In the genomic region with DNA sequence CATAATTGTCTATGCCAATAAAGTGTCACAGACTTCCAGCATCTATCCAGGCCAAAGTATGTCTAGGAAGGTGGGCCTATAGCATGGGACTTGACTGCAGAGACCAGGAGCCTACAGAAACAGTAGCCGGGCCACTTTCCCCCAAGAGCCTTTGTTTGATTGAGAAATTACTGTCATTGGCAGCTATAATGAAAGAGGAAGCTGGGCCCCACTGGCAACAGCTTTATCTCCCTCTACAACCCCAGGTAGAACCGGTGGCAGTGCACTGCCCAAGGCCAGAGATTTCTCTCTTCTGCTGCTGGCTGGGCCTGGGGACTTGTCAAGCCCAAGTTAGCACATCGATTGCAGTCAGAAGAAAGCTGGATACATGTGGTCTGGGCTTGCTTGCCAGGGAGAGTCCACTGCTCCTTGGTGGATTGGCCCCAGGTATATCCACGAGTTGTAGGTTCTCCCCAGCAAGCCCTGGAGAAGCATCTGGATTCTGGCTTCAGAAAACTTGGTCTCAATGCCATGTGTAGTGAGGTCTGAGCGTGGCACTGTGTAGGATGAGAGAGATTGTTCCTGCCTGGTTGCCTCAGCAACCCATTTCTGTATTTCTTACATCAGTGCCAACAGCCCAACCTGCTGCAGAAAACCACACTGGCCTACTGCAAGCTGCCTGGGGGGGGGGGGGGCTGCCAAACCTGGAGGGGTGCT, we compare ENCODE assay signal across 13 mouse cellular contexts. TPM values are rescaled to one million over a fixed set of nuclear protein-coding genes. Genes with fewer than 3 reads are reported as not detected.
DNase-seq lines count a peak whose midpoint lies in the region; ATAC-seq and TF ChIP-seq lines count a peak whose summit lies in the region.
"Had no signal": no experiment of that assay in that cellular context is flagged by ENCODE, and none has a peak within 500 bp of the region (broad histone marks: within the 10 kb centered on the region; RNA-seq: fewer than 3 reads in every experiment).

No protein-coding gene starts in this region.

- no peak overlapping the region for H3K27ac ChIP-seq in midbrain, postnatal 0 days (ENCODE audit: low read depth, low read length)
- no peak overlapping the region for H3K27ac ChIP-seq in midbrain, embryonic 15.5 days

- no peak overlapping the region for H3K4me2 ChIP-seq in midbrain, postnatal 0 days (ENCODE audit: low read depth, low read length, poor library complexity, severe bottlenecking)
- H3K4me2 ChIP-seq in midbrain, embryonic 15.5 days, result no peak overlapping the region

- H3K9me3 ChIP-seq in midbrain, postnatal 0 days (ENCODE audit: low read length), result no peaks in the 10 kb centered on the region
- no peaks in the 10 kb centered on the region for H3K9me3 ChIP-seq in midbrain, embryonic 15.5 days

- no peaks in the 10 kb centered on the region for H3K27me3 ChIP-seq in midbrain, postnatal 0 days (ENCODE audit: insufficient read depth, low read length)
- no peaks in the 10 kb centered on the region for H3K27me3 ChIP-seq in midbrain, embryonic 15.5 days (replicated peaks)

- H3K4me3 ChIP-seq in midbrain, postnatal 0 days (ENCODE audit: low read depth, low read length), result no peak overlapping the region
- H3K4me3 ChIP-seq in midbrain, embryonic 15.5 days, result no peak overlapping the region

- no peak for TF ChIP-seq CTCF in midbrain, postnatal 0 days (IDR thresholded peaks at IDR 0.05)

- ATAC-seq in frontal cortex, adult (ENCODE audit: low TSS enrichment), result peak; percentile 70
- peak; percentile 42; the same call in 1 of the 2 replicates for ATAC-seq in midbrain, postnatal 0 days (ENCODE audit: low FRiP score)
- no peak for ATAC-seq in midbrain, embryonic 15.5 days (replicated peaks)
- ATAC-seq in common myeloid progenitor, adult 5-6 weeks (replicated peaks; ENCODE audit: low read depth, poor library complexity, severe bottlenecking), result peak; percentile 52
- ATAC-seq: CD4-positive, CD25-positive, alpha-beta regulatory T cell, adult 4 months; intestine, embryonic 16.5 days had no signal

- H3K9ac ChIP-seq in midbrain, postnatal 0 days (replicated peaks; ENCODE audit: low read length, poor library complexity, severe bottlenecking), result no peak overlapping the region
- no peak overlapping the region for H3K9ac ChIP-seq in midbrain, embryonic 15.5 days

- H3K4me1 ChIP-seq in midbrain, postnatal 0 days (ENCODE audit: insufficient read depth, low read length), result peaks cover 5% of the 10 kb centered on the region
- peaks cover 19% of the 10 kb centered on the region; the same call in 1 of the 2 replicates for H3K4me1 ChIP-seq in midbrain, embryonic 15.5 days

- no peak for DNase-seq in frontal cortex, postnatal 36 days (ENCODE audit: low spot score in 2 of 2)
- DNase-seq in midbrain, postnatal 0 days (ENCODE audit: low spot score), result no peak
- peak; percentile 64 for DNase-seq in telencephalon, adult 2 months (ENCODE audit: low read depth, low spot score)
- DNase-seq in spleen, adult 18-20 months, result no peak
- DNase-seq: cerebellum, adult 18-20 months; kidney, postnatal 14 days; lung, adult 18-20 months; thymus, postnatal 4 days had no signal

- WGBS in midbrain, postnatal 0 days, result 74% methylated on average over 5 of the region's 5 CpGs
- WGBS in midbrain, embryonic 15.5 days, result 89% methylated on average over 5 of the region's 5 CpGs

- H3K36me3 ChIP-seq in midbrain, postnatal 0 days (ENCODE audit: insufficient read depth, low read length), result no peaks in the 10 kb centered on the region
- H3K36me3 ChIP-seq in midbrain, embryonic 15.5 days (replicated peaks), result no peaks in the 10 kb centered on the region

RNA-seq across cellular contexts. Expression of a gene that starts 40.3 kb away (rescaled TPM):
- 45.0 and 61.2 TPM in 2 replicates for total RNA-seq in midbrain, postnatal 0 days (2014; rRNA removed)
- 5.8 and 5.9 TPM in 2 replicates for polyA plus RNA-seq in midbrain, postnatal 0 days (2015; fragmentation: Nextera tagmentation; extraction: Ambion mirVana)
- polyA plus RNA-seq in midbrain, embryonic 15.5 days (2015; fragmentation: Nextera tagmentation; extraction: Ambion mirVana), result 7.0 and 7.6 TPM in 2 replicates
- 0.37 TPM in 1 of 2 replicates, not detected in the other for total RNA-seq in common myeloid progenitor, adult 5-6 weeks (2017)

Comparison
In these comparisons a context has a peak if more than half of its experiments do, and no peak if none do; other contexts are left out.
1. RNA of a gene that starts 40.3 kb away (total RNA-seq): 45.0 to 61.2 TPM in midbrain, postnatal 0 days; 0.37 TPM in common myeloid progenitor, adult 5-6 weeks; every median in the first group is over 10 times any median in the second.